Mouse (Mus musculus) cerebral cortex, adult 2 months (tissue): ENCODE data around the gene Fndc3c1.

Experiments
- WGBS: fragments of 180-500 bp; shearing (Covaris S2); methylation state at CpG from one replicate; pipeline ENCODE4 v1.1.7; 2018; 5-methylcytosine and 5-hydroxymethylcytosine counted together

Gene Fndc3c1

DNA sequence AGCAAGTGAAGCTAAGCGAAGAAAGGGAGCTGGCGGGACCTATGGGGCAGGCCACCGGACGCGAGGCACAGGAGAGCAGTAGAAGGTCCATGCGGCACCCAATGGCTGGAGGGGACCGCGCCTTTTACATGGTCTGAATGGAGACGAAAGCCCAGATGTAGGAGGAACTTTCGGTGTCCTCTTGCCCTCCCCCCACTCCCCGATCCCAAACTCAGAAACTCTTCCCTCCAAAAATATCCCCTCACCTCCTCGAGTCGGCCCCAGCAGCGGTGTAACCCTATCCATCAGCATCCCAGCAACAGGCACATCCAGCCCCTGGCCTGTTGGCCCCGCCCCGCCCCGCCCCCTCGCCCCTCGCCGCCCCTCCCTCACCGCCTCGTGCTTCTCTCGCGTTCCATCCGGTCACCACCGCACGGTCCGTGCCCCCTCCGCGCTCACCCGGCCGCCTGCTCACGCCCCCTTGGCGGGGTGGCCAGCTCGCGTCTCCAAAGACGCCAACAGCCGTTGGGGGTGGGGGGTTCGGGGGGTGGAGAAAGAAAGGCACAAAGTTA lies at the start of gene Fndc3c1:
Fndc3c1 (minus strand) TSS at position 301 of the 551 bp plus-strand sequence.
- WGBS, result 4% methylated on average over 36 of the region's 39 CpGs

DNA sequence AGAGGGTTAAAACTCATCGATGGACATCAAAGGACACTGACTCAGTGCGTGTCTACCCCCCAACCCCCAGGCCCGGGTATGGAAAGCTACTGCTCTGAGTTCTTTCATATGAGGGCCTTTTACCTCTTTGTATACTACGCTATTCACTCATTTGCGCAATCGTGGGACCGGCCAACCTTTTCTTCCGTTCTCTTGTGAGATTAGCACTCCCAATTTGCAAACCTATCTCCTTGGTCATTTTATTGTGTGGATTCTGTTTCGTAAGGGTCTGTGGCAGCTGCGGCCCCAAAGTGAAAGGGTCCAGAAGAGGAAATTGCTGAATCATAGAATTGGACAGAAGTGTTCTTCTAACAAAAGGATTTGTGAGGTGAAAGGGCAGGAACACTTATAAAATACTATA lies 1.2 kb upstream of the Fndc3c1 start:
- 40% methylated on average over 10 of the region's 10 CpGs for WGBS

DNA sequence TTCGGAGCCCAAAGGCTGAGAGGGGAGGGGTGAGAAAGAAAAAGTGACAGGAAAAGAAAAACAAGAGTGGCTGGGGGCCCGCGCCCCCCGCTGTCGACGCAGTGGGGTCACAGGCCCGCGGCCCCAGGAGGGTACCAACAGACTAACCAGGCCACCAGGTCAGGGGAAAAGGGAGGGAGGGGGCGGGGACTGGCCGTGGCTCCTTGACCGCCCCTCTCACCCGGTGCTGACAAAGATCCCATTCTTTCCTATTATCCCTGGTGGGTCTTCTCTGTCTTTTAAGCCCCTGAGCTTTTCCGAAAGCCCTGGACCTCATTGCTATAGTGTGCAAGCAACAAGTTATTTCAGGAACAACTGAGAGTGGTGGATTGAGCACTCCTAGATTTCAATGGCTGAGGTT lies 470 bp upstream of the Fndc3c1 start:
- 11% methylated on average over 4 of the region's 13 CpGs for WGBS

- WGBS, result 50% methylated on average over 2 of the region's 2 CpGs
Measured at GRCm38 (mm10) chrX:106479891-106480290, 5.3 kb downstream of the Fndc3c1 start.
